Mouse (Mus musculus) cortical plate, adult 2 months (tissue): ENCODE measurements around the gene Stx17.

ENCODE experiments used
- CTCF ChIP-seq: fragments of 200-500 bp; IDR thresholded peaks from 2 replicates; pipeline ENCODE4 v1.5.1; 2011; ENCODE audit warnings: mild to moderate bottlenecking, control low read depth, low read length; ENCODE audit not compliant: insufficient read depth; ENCODE audit errors: extremely low read depth
- POLR2A ChIP-seq: fragments of 200-500 bp; IDR thresholded peaks from 2 replicates; pipeline ENCODE4 v1.6.1; 2011; ENCODE audit warnings: mild to moderate bottlenecking, low read length, control low read depth; ENCODE audit not compliant: insufficient read depth; ENCODE audit errors: extremely low read depth

DNA sequence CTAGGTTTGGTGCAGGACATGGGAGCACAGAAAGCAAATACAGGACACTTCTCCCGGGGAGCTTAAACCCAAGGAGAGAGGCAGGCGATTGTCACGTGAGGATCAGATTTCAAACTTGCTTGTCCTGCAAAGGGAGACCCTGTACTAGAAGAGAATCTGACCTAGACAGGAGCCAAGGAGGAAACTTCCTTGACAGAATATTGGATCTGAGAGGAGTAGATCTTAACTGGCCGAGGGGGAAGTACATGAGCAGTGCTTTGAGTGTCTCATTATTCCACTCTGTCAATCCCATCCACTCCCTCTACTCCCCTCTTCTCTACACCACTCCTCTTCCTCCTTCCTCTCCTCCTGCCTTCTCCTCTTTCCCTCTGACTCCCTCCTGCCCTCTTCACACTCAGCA is 46.5 kb upstream of the Stx17 start:
- no peak for TF ChIP-seq CTCF
- no peak for TF ChIP-seq POLR2A
